Mouse (Mus musculus) liver, embryonic 16.5 days (tissue): Measurements from ENCODE around the gene Herc1. TPM values are rescaled to one million over a fixed set of nuclear protein-coding genes. Genes with fewer than 3 reads are reported as not detected.

Experiments used
- ATAC-seq: fragments of 200-750 bp; cut with Nextera tagmentation; 2 replicates; pipeline ENCODE4 v1.8.0; 2017; ENCODE audit warnings: low read depth, mild to moderate bottlenecking, moderate number of reproducible peaks, moderate library complexity
- H3K27ac ChIP-seq: fragments of 300-500 bp; sonication (generic); 2 replicates; pipeline ENCODE4 v1.5.1; 2014; ENCODE audit warnings: mild to moderate bottlenecking, low read length
- H3K27me3 ChIP-seq: fragments of 300-500 bp; sonication (generic); 2 replicates; pipeline ENCODE4 v1.6.1; 2014; ENCODE audit warnings: low read depth, low read length, mixed read lengths; ENCODE audit not compliant: control insufficient read depth, insufficient read depth
- H3K36me3 ChIP-seq: fragments of 300-500 bp; sonication (generic); 2 replicates; pipeline ENCODE4 v1.6.1; 2014; ENCODE audit warnings: mild to moderate bottlenecking; ENCODE audit not compliant: control insufficient read depth, insufficient read depth
- H3K4me1 ChIP-seq: fragments of 300-500 bp; sonication (generic); 2 replicates; pipeline ENCODE4 v1.6.1; 2014; ENCODE audit warnings: low read depth, low read length, mixed read lengths; ENCODE audit not compliant: control insufficient read depth
- H3K4me2 ChIP-seq: fragments of 300-500 bp; sonication (generic); 2 replicates; pipeline ENCODE4 v1.6.1; 2014; ENCODE audit warnings: low read depth, low read length, mixed read lengths
- H3K4me3 ChIP-seq: fragments of 300-500 bp; sonication (generic); 2 replicates; pipeline ENCODE4 v1.5.1; 2014; ENCODE audit warnings: low read depth, mild to moderate bottlenecking, low read length
- H3K9ac ChIP-seq: fragments of 300-500 bp; sonication (generic); 2 replicates; pipeline ENCODE4 v1.6.1; 2014; ENCODE audit warnings: low read depth, low read length
- H3K9me3 ChIP-seq: fragments of 300-500 bp; sonication (generic); replicated peaks from 2 replicates; pipeline ENCODE4 v1.6.1; 2016; ENCODE audit warnings: low read length; ENCODE audit not compliant: control insufficient read depth
- WGBS: fragments of 180-500 bp; shearing (Covaris S2); extraction: QIAGEN DNeasy Blood & Tissue Kit; methylation state at CpG from one replicate; pipeline ENCODE4 v1.1.7; 2014; ENCODE audit not compliant: insufficient replicate concordance; 5-methylcytosine and 5-hydroxymethylcytosine counted together
- polyA plus RNA-seq: library from polyadenylated mRNA; unstranded; fragments of >200 nt; fragmentation: Nextera tagmentation; extraction: Ambion mirVana; gene quantifications from 2 replicates; pipeline ENCODE4 v1.2.1, GENCODE M21; 2015

The Herc1 gene
- polyA plus RNA-seq, 1 experiment from 2014 or later: 29.2 TPM

DNA sequence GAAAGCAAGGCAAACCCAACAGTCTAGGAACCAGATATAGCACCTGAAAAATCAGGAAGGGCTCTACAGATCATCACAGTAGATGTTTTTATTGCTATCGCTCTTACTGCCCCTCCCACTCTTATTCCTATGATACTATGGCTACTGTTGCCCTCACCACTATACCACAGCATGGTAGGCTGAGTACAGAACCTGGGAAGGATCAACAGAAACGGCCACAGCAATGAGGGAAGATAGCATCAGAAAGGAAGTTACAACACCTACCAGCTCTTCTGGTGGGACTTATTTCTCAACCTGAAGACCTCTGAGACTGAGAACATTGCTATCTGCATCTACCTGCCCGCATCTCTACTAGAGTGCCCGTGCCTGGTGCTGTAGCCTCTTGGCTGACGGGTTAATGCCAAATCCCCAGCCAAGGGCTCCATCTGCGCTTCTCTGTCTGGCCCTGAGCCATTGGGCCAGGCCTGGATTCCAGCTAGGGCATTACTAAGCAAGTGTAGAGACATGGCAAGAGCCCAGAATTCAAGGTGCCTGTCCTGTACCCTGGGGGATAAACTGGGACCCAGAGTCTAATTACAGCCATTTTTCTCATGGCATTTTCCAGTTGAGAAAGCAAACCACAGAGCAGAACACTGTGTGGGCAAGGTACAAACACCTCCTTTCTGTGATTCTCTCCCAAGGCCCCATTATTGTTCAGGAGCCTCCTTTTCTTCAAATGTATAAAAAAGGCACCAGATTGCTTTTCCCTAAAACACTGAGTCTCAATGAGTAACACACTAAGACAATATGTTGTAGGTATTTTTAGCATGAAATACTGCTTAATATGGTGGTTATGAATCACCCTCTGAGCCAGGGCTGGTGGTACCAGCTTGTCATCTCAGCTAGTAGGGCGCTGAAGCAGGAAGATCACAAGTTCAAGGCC, 28.0 kb upstream of the Herc1 start:
- Histone ChIP-seq H3K4me2 (no peak overlapping the region), H3K36me3 (no peaks in the 10 kb centered on the region), H3K9ac (no peak overlapping the region), H3K27me3 (no peaks in the 10 kb centered on the region), H3K4me3 (no peak overlapping the region), H3K4me1 (no peaks in the 10 kb centered on the region), H3K9me3 (no peaks in the 10 kb centered on the region), H3K27ac (no peak overlapping the region)
- no peak for ATAC-seq
- 67% methylated on average over 7 of the region's 7 CpGs for WGBS

DNA sequence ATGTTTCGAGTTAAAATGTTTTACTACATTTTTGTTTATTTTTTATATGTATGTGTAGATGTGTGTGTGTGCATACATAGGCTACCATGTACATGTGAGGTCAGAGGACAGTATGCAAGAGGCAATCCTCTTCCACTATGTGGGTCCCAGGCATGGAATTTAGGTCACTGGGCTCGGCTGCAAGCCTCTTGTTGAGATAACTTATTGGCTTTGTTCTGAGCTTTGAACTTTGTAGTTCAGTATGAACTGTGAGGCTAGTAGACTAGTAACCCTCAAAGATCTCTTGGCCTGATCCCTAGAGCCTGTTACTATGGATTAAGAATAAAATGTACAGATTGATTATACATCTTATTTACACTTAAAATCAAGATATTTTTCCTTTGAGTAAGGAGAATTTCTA, 23.4 kb upstream of the Herc1 start:
- no peaks in the 10 kb centered on the region for H3K9me3 ChIP-seq
- H3K36me3 ChIP-seq: no peaks in the 10 kb centered on the region
- no peaks in the 10 kb centered on the region for H3K27me3 ChIP-seq
- H3K4me1 ChIP-seq: no peaks in the 10 kb centered on the region
- no peak overlapping the region for H3K9ac ChIP-seq
- no peak overlapping the region for H3K4me2 ChIP-seq
- WGBS: 67% methylated on average over 2 of the region's 2 CpGs
- no peak overlapping the region for H3K4me3 ChIP-seq
- peak; percentile 43; the same call in 1 of the 2 replicates for ATAC-seq
- H3K27ac ChIP-seq: no peak overlapping the region

DNA sequence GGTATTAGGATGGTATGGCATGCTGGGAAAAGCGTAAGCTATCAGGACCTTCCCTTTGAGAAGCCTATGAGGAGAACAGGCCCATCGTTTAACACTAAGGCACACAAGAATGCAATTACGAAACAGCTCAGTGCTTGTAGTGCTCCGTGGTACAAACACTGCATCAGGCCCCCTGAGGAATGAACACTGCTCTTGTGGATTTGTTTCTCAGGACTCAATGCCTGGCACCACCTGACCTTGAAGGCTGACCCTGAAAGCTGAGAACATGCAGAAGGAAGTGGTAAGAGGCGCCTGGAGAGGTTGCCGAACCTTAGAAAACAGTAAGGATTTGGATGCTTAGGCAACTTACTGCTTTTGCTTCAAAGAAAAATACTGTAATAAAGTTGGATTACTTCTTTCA, 20.8 kb upstream of the Herc1 start:
- Histone ChIP-seq H3K36me3 (no peaks in the 10 kb centered on the region), H3K4me2 (no peak overlapping the region), H3K4me1 (no peaks in the 10 kb centered on the region), H3K9ac (no peak overlapping the region), H3K27me3 (no peaks in the 10 kb centered on the region), H3K9me3 (no peaks in the 10 kb centered on the region), H3K27ac (no peak overlapping the region), H3K4me3 (no peak overlapping the region)
- ATAC-seq: no peak
- 53% methylated on average over 6 of the region's 6 CpGs for WGBS

DNA sequence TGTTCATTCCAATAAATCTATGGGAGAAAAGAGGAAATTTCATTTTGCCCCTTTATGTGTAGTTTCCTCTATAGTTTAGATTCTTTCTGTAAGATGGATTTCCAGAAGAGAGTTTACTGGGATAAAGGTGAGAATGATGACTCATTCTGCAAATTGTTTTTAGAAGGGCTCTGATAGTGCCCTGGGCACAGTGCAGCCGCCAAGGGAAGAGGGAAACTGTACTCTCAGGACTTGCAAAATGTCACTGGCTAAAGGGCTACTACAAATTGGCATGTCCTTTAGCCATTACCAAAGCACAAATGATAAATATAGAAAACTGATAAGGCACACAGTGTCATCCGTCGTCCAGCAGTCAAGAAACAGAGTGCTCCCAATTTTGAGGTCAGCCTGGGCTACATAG, 19.8 kb upstream of the Herc1 start:
- Histone ChIP-seq H3K36me3 (no peaks in the 10 kb centered on the region), H3K27me3 (no peaks in the 10 kb centered on the region), H3K9ac (no peak overlapping the region), H3K4me1 (no peaks in the 10 kb centered on the region), H3K9me3 (no peaks in the 10 kb centered on the region), H3K4me3 (no peak overlapping the region), H3K4me2 (no peak overlapping the region), H3K27ac (no peak overlapping the region)
- no peak for ATAC-seq
- 35% methylated on average over 3 of the region's 3 CpGs for WGBS

DNA sequence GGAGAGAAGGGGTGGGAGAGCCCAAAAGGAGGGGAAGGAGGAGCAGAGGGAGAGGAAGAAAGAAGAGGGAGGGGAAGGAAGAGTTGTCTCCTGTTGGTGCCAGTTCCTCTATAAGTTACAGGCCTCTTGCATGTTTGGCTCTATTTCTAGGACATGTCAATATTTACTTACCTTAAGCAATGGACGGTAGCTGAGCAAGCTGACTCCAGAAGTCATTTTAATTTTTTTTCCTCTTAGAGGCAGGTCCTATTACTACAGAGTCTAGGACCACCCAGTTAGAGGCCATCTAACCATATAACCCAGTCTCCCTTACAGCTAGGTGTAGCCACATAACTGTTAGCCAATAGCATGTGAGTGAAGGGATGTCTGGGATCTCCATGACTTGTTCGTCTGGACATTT, 18.7 kb upstream of the Herc1 start:
- 60% methylated on average over 2 of the region's 2 CpGs for WGBS
- Histone ChIP-seq H3K9me3 (no peaks in the 10 kb centered on the region), H3K4me1 (no peaks in the 10 kb centered on the region), H3K9ac (no peak overlapping the region), H3K4me2 (no peak overlapping the region), H3K4me3 (no peak overlapping the region), H3K27ac (0 out of 2 replicates have a peak overlapping the region, but pooled peaks have one; percentile 27), H3K36me3 (no peaks in the 10 kb centered on the region), H3K27me3 (no peaks in the 10 kb centered on the region)
- peak; percentile 27; the same call in 1 of the 2 replicates for ATAC-seq

DNA sequence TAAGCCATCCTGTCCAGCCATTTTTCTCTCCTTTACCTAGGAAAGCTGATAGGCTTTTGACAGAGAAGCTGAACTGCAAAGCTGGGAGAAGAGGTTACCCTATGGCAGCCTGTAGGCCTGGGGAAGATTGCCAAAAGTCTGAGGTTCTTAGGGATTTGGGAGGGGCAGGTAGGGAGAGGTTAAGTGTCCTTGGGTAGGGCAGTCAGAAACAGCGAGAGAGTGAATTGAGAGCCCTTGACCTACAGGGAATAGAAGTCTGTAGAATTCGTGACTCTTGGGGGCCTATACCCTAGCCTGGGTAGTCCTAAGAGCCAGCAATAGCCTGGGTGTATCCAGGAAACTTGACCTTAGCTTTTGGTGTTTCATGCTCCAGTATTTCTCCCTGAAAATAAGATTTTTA, 17.9 kb upstream of the Herc1 start:
- H3K27ac ChIP-seq: no peak overlapping the region
- H3K4me2 ChIP-seq: no peak overlapping the region
- no peak for ATAC-seq
- H3K9me3 ChIP-seq: no peaks in the 10 kb centered on the region
- H3K9ac ChIP-seq: no peak overlapping the region
- H3K4me3 ChIP-seq: no peak overlapping the region
- H3K36me3 ChIP-seq: no peaks in the 10 kb centered on the region
- 54% methylated on average over 2 of the region's 2 CpGs for WGBS
- no peaks in the 10 kb centered on the region for H3K4me1 ChIP-seq
- no peaks in the 10 kb centered on the region for H3K27me3 ChIP-seq

DNA sequence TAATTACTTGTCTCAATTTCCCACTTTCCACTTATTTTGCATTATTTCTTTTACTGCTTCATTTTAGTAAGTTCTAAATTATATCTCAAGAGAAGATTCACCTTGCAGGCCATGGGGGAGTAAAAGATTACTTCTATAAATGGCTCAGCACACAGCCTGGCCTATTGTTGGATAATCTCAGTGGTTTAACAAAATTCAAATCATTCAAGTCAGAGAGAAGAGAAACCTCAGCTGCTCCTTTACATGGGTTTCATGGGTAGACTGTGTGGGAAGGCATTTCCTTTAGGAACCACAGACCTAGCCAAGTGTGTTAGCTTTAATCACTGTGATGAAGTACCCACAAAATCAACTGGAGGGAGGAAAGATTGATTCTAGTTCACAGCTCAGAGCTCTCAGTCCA, 13.0 kb upstream of the Herc1 start:
- Histone ChIP-seq H3K9ac (no peak overlapping the region), H3K27me3 (no peaks in the 10 kb centered on the region; the same call in 1 of the 2 replicates), H3K4me2 (no peak overlapping the region), H3K9me3 (no peaks in the 10 kb centered on the region), H3K27ac (no peak overlapping the region), H3K4me3 (no peak overlapping the region), H3K4me1 (peaks cover 10% of the 10 kb centered on the region), H3K36me3 (no peaks in the 10 kb centered on the region)
- no peak for ATAC-seq

DNA sequence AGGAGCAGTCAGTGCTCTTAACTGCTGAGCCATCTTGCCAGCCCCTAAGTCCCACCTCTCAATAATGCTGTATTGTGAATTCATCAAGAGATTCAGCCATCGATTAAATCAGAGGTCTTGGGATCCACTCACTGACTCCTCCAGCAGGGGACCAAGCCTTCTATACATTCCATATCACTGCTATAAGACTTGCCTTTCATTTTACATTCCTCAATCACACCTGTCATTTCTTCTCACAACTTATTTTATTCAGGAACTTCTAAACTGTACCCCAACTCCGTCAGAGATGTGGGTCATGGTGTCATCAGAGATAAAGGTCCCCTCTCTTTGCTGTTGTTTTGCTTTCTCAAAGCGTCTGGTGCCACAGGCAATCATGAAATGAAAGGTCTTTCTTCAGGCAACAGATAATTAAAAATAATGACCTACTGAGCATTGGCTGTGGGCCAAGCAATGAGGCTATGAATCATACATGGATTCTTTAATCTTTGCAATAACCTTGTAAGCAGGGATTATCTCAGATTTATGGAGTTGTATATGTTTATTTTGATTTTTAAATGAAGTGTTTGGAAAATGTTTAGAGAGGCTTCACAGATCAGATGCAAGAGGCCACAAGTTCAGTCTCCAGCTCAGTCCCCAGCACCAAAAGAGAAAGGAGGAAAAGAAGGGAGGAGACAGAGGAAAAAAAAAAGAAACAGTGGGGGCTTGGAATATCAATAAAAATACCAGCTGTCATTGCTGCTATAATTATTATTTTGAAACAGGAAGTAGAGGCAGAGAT, 12.1 kb upstream of the Herc1 start:
- Histone ChIP-seq H3K9me3 (no peaks in the 10 kb centered on the region), H3K4me2 (no peak overlapping the region), H3K4me1 (peaks cover 10% of the 10 kb centered on the region), H3K4me3 (no peak overlapping the region), H3K36me3 (no peaks in the 10 kb centered on the region), H3K27ac (no peak overlapping the region), H3K9ac (no peak overlapping the region), H3K27me3 (no peaks in the 10 kb centered on the region; the same call in 1 of the 2 replicates)
- no peak for ATAC-seq
- WGBS: 52% methylated on average over 3 of the region's 3 CpGs

DNA sequence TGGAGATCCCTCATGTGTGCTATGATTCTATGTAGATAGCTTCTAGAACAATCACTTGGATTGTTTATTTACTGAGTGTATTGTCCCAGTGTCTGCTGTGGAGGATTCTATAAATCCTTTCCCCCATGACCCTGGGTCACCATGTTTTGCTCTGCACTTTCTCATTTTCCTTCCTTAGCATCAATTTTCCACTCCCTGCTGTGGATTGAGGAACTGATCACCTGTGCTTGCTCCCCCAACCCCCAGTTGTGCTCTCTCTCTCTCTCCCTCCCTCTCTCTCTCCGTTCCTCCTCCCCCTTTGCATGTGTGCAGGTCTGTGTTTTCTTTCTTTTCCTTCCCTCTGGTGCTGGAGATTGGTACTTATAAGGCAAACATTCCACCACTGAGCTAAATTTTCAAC, 10.5 kb upstream of the Herc1 start:
- Histone ChIP-seq H3K27ac (no peak overlapping the region), H3K9ac (no peak overlapping the region), H3K27me3 (no peaks in the 10 kb centered on the region; the same call in 1 of the 2 replicates), H3K9me3 (no peaks in the 10 kb centered on the region), H3K36me3 (no peaks in the 10 kb centered on the region), H3K4me2 (no peak overlapping the region), H3K4me1 (peaks cover 10% of the 10 kb centered on the region), H3K4me3 (no peak overlapping the region)
- no peak for ATAC-seq
- 52% methylated on average over 1 of the region's 1 CpGs for WGBS
